Mouse (Mus musculus) cortical plate, adult 2 months (tissue): ENCODE results near the gene Pou2af1.

Source experiments
- CTCF ChIP-seq: fragments of 200-500 bp; IDR thresholded peaks from 2 replicates; pipeline ENCODE4 v1.5.1; 2011; ENCODE audit warnings: mild to moderate bottlenecking, control low read depth, low read length; ENCODE audit not compliant: insufficient read depth; ENCODE audit errors: extremely low read depth
- POLR2A ChIP-seq: fragments of 200-500 bp; IDR thresholded peaks from 2 replicates; pipeline ENCODE4 v1.6.1; 2011; ENCODE audit warnings: mild to moderate bottlenecking, low read length, control low read depth; ENCODE audit not compliant: insufficient read depth; ENCODE audit errors: extremely low read depth

GRCm38 (mm10) chr9:51256780-51257502, 43.4 kb downstream of the Pou2af1 start:
- TF ChIP-seq CTCF: no peak
- TF ChIP-seq POLR2A: no peak
